Mouse (Mus musculus): Measurements from ENCODE around the gene Pard3b. TPM values are rescaled to one million over a fixed set of nuclear protein-coding genes. Genes with fewer than 3 reads are reported as not detected.

The Pard3b gene
- polyA plus RNA-seq, 1 experiment from 2014 or later = 12.3 TPM

DNA sequence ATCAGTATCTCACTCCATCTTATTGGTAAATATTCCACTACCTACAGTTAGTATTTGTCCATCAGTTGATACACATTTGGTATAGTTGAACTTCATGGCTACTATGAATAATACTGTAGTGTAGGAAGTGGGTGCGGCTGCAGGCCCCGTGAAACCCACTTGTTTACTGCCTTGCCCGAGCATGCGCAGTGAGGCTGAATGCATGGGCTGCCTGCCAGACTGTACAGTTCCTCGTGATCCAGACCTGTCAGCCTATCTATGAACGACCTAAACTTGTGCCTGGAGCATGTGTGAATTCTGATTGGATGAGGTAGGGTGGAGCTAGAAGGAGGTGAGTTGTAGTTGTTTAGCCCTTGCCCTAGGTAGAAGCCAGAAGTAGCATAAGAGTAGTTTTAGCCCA lies 775.9 kb downstream of the Pard3b start:
- no peaks in the 10 kb centered on the region for H3K27me3 ChIP-seq (ENCODE audit: control insufficient read depth, insufficient read depth, low read depth, low read length)
- no peak for ATAC-seq (ENCODE audit: low read depth)
- H3K36me3 ChIP-seq (ENCODE audit: control insufficient read depth, insufficient read depth, low read length) = no peaks in the 10 kb centered on the region
- no peak overlapping the region for H3K4me3 ChIP-seq (ENCODE audit: low read length)
- H3K4me1 ChIP-seq (replicated peaks; ENCODE audit: control insufficient read depth, insufficient read depth, low read length) = peaks cover 13% of the 10 kb centered on the region
- no peak overlapping the region for H3K9ac ChIP-seq (ENCODE audit: low read length)
- WGBS = 52% methylated on average over 6 of the region's 6 CpGs
- no peak overlapping the region for H3K27ac ChIP-seq (ENCODE audit: low read length)
- no peak overlapping the region for H3K4me2 ChIP-seq (ENCODE audit: low read depth, low read length)
- no peaks in the 10 kb centered on the region for H3K9me3 ChIP-seq (ENCODE audit: control insufficient read depth, low read length)

DNA sequence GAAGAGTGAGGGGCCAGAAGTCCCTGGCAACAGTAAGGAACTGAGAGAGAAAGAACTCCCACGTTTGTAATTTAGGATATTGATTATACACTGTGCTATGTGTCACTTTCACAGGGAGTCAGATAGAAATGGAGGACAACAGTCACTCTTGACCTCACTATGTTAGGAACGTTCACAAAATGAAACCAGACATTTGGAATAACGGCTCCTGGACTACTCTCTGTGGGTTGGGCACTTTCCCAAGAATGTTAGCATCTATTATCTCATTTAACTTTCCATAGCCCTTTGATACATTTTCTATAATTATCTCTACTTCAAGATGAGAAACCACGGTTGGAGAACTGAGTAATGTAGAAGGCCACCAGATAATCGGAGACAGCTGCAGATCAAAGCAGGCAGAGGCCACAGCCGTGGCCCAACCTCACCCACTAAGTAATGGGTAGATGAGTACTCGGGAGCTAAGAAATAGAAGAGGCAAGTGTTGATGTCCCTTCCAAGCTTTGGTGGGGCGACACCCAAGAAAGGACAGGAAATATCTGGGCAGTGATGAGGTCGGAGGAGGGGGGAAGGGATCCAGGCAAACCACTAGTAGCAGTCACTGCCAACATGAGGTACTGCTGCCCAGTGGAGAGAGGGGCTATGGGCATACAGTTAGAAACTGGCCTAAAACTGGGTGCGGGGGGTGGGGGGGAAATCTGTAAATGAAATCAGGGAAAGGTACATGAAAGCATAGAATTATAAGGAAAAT lies 778.2 kb downstream of the Pard3b start:
- H3K9me3 ChIP-seq (ENCODE audit: control insufficient read depth, low read length) = no peaks in the 10 kb centered on the region
- no peak for ATAC-seq (ENCODE audit: low read depth)
- no peak overlapping the region for H3K4me2 ChIP-seq (ENCODE audit: low read depth, low read length)
- 70% methylated on average over 10 of the region's 10 CpGs for WGBS
- no peaks in the 10 kb centered on the region for H3K36me3 ChIP-seq (ENCODE audit: control insufficient read depth, insufficient read depth, low read length)
- no peaks in the 10 kb centered on the region for H3K27me3 ChIP-seq (ENCODE audit: control insufficient read depth, insufficient read depth, low read depth, low read length)
- no peak overlapping the region for H3K4me3 ChIP-seq (ENCODE audit: low read length)
- H3K27ac ChIP-seq (ENCODE audit: low read length) = no peak overlapping the region
- H3K9ac ChIP-seq (ENCODE audit: low read length) = no peak overlapping the region
- H3K4me1 ChIP-seq (replicated peaks; ENCODE audit: control insufficient read depth, insufficient read depth, low read length) = peaks cover 8% of the 10 kb centered on the region

DNA sequence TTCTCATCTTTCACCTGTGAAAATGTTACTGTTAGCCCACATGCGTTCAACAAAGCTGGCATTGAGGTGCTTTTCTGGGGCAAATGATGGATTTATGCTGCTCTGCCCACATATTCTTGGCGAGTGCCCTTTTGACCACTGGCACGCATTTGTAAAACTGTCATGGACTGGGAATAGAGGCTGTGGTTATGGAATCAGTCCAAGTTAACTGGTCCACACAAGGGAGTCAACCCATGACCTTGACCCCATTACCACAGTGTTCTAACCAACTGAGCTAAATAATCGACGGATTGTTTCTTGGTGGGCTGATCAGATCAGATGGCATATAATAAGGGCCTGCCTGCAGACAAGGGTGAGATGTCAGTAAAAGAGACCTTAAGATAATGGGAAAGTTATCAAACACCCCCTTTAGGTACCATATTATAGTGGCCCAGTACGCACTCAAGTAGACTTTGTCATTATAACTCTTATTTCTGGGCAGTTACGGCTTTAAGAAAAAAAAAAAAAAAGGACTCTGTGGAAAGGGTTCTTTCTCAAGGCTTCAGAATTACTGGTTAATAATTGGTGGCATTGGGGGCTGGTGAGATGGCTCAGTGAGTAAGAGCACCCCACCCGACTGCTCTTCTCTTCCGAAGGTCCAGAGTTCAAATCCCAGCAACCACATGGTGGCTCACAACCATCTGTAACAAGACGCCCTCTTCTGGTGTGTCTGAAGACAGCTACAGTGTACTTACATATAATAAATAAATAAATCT lies 784.4 kb downstream of the Pard3b start:
- no peak overlapping the region for H3K9ac ChIP-seq (ENCODE audit: low read length)
- no peaks in the 10 kb centered on the region for H3K27me3 ChIP-seq (ENCODE audit: control insufficient read depth, insufficient read depth, low read depth, low read length)
- no peak overlapping the region for H3K4me2 ChIP-seq (ENCODE audit: low read depth, low read length)
- 83% methylated on average over 10 of the region's 10 CpGs for WGBS
- H3K27ac ChIP-seq (ENCODE audit: low read length) = no peak overlapping the region
- no peaks in the 10 kb centered on the region for H3K36me3 ChIP-seq (ENCODE audit: control insufficient read depth, insufficient read depth, low read length)
- no peaks in the 10 kb centered on the region for H3K4me1 ChIP-seq (replicated peaks; ENCODE audit: control insufficient read depth, insufficient read depth, low read length)
- no peak for ATAC-seq (ENCODE audit: low read depth)
- no peak overlapping the region for H3K4me3 ChIP-seq (ENCODE audit: low read length)
- H3K9me3 ChIP-seq (ENCODE audit: control insufficient read depth, low read length) = no peaks in the 10 kb centered on the region

DNA sequence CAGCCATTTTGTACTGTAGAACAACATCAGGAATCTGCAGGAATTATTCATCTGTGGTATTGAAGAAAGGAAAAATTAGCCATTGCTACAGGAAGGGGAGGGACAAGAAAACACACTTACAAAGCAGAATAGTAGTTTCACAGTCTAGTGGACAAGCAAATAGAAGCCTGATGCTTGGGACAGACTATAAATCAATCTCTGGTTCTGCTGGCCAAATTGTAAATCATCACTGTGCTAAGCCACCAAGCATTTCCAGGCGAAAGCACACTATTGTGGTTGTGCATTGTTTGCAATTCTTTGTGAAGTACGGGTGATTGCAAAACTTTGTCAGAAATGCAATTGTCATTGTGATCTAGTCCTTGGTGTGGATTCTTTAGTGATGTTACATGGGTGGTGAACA lies 786.7 kb downstream of the Pard3b start:
- H3K4me1 ChIP-seq (replicated peaks; ENCODE audit: control insufficient read depth, insufficient read depth, low read length) = no peaks in the 10 kb centered on the region
- no peaks in the 10 kb centered on the region for H3K36me3 ChIP-seq (ENCODE audit: control insufficient read depth, insufficient read depth, low read length)
- H3K9me3 ChIP-seq (ENCODE audit: control insufficient read depth, low read length) = no peaks in the 10 kb centered on the region
- no peak overlapping the region for H3K27ac ChIP-seq (ENCODE audit: low read length)
- no peak overlapping the region for H3K4me3 ChIP-seq (ENCODE audit: low read length)
- no peak overlapping the region for H3K9ac ChIP-seq (ENCODE audit: low read length)
- 91% methylated on average over 2 of the region's 2 CpGs for WGBS
- H3K4me2 ChIP-seq (ENCODE audit: low read depth, low read length) = no peak overlapping the region
- no peak for ATAC-seq (ENCODE audit: low read depth)
- H3K27me3 ChIP-seq (ENCODE audit: control insufficient read depth, insufficient read depth, low read depth, low read length) = no peaks in the 10 kb centered on the region

DNA sequence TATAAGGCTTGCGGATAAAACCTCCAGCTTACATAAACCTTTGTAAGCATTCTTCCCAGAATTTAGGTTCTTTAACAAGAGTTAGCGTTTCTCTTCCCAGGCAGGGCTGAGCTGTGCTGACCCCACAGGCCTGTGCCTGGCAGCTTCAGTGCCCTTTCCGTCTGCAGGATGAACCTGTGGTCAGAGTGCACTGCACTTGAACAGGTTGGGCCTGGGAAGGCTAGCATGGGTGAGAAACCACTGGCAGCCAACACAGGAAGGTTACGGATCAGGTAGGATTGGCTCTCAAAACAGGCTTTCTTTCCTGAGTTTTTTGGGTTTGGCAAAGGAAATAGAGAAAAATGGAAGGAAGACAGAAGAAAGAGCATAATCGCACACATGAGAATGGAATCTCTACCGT lies 790.1 kb downstream of the Pard3b start:
- no peak overlapping the region for H3K9ac ChIP-seq (ENCODE audit: low read length)
- no peaks in the 10 kb centered on the region for H3K9me3 ChIP-seq (ENCODE audit: control insufficient read depth, low read length)
- no peak for ATAC-seq (ENCODE audit: low read depth)
- no peaks in the 10 kb centered on the region for H3K36me3 ChIP-seq (ENCODE audit: control insufficient read depth, insufficient read depth, low read length)
- no peaks in the 10 kb centered on the region for H3K4me1 ChIP-seq (replicated peaks; ENCODE audit: control insufficient read depth, insufficient read depth, low read length)
- H3K27ac ChIP-seq (ENCODE audit: low read length) = no peak overlapping the region
- WGBS = 65% methylated on average over 6 of the region's 6 CpGs
- no peak overlapping the region for H3K4me3 ChIP-seq (ENCODE audit: low read length)
- H3K27me3 ChIP-seq (ENCODE audit: control insufficient read depth, insufficient read depth, low read depth, low read length) = no peaks in the 10 kb centered on the region
- H3K4me2 ChIP-seq (ENCODE audit: low read depth, low read length) = no peak overlapping the region

DNA sequence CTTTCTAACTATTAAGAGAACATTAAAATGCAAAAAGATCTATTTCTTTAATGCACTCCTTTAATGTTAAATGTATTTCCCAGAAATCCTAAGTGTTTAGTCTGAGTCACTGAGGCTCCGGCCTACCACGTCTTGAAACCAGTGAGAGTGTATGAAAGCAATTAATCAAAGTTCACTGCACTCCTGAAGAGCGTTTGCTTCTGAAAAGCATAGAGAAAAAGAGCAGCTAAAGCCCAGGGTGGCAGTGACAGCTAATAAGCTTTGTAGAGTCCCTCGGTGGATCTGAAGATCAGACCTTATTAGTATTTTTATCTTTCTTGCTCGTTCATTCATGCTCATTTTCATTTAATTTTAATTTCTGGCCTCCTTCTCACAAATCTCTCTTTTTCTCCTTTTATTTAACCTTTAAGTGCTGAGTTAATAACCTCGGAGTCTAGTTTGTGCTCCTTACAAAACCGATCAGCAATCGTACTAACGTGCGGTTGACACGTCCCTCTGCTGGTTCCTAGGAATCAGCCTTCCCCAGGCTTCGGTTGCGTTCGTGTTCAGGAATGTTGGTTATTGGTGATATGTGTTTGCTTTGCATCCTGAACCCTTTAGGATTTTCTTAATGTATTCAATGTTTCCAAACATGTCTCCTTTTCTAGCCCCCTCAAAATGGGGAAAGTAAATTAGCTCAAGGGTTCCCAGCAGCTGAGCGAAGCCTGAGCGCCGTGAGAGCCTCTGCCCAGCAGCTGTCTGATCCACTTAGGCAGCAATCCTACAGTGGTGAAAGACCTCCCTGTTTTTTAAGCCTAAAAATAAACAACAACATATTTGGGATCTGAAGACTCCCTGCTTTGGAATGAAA lies 790.9 kb downstream of the Pard3b start:
- Histone ChIP-seq H3K4me2 (ENCODE audit: low read depth, low read length) (no peak overlapping the region), H3K27ac (ENCODE audit: low read length) (no peak overlapping the region), H3K4me3 (ENCODE audit: low read length) (no peak overlapping the region), H3K27me3 (ENCODE audit: control insufficient read depth, insufficient read depth, low read depth, low read length) (no peaks in the 10 kb centered on the region), H3K4me1 (replicated peaks; ENCODE audit: control insufficient read depth, insufficient read depth, low read length) (no peaks in the 10 kb centered on the region), H3K9ac (ENCODE audit: low read length) (no peak overlapping the region), H3K9me3 (ENCODE audit: control insufficient read depth, low read length) (no peaks in the 10 kb centered on the region), H3K36me3 (ENCODE audit: control insufficient read depth, insufficient read depth, low read length) (no peaks in the 10 kb centered on the region)
- ATAC-seq (ENCODE audit: low read depth) = no peak
- 62% methylated on average over 17 of the region's 17 CpGs for WGBS

DNA sequence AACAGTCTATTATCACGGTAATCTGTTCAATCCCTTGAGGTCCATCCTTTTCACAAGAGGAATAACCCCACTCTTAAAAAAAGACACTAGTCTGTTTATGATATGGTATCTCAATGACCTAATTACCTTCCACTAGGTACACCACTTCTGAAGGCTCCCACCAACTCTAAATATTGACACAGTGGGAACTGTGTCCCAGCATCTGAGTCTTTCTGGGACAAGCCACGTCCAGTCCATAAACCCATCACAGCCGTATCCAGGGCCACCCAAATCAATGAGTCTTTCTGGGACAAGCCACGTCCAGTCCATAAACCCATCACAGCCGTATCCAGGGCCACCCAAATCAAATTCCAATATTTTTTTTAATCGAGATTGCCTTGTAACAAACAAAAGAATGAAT lies 792.4 kb downstream of the Pard3b start:
- no peak overlapping the region for H3K4me2 ChIP-seq (ENCODE audit: low read depth, low read length)
- no peaks in the 10 kb centered on the region for H3K4me1 ChIP-seq (replicated peaks; ENCODE audit: control insufficient read depth, insufficient read depth, low read length)
- 78% methylated on average over 6 of the region's 6 CpGs for WGBS
- H3K4me3 ChIP-seq (ENCODE audit: low read length) = no peak overlapping the region
- H3K27ac ChIP-seq (ENCODE audit: low read length) = no peak overlapping the region
- no peaks in the 10 kb centered on the region for H3K36me3 ChIP-seq (ENCODE audit: control insufficient read depth, insufficient read depth, low read length)
- no peak for ATAC-seq (ENCODE audit: low read depth)
- no peaks in the 10 kb centered on the region for H3K27me3 ChIP-seq (ENCODE audit: control insufficient read depth, insufficient read depth, low read depth, low read length)
- no peaks in the 10 kb centered on the region for H3K9me3 ChIP-seq (ENCODE audit: control insufficient read depth, low read length)
- no peak overlapping the region for H3K9ac ChIP-seq (ENCODE audit: low read length)

DNA sequence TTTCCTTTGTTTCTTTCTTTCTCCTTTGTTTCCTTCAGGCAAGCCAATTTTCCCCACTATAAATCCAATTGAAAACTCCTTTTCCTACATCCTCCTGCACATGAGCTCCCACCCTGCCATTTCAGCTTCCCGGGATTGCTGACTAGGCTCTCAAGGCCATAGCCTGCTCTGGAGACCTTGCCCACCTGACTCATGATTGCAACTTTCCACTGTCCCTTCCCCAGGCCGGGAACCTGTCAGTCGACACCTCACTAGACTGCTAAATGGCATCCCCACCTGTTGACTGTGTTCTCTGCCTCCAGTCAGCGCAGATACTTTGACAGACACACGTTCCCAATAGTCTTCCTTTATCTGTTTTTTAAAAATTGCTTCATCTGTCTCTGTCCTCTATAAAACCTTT lies 795.3 kb downstream of the Pard3b start:
- H3K9me3 ChIP-seq (ENCODE audit: control insufficient read depth, low read length) = no peaks in the 10 kb centered on the region
- 65% methylated on average over 5 of the region's 5 CpGs for WGBS
- no peak overlapping the region for H3K4me3 ChIP-seq (ENCODE audit: low read length)
- H3K4me1 ChIP-seq (replicated peaks; ENCODE audit: control insufficient read depth, insufficient read depth, low read length) = no peaks in the 10 kb centered on the region
- no peak overlapping the region for H3K27ac ChIP-seq (ENCODE audit: low read length)
- ATAC-seq (ENCODE audit: low read depth) = no peak
- no peak overlapping the region for H3K4me2 ChIP-seq (ENCODE audit: low read depth, low read length)
- no peaks in the 10 kb centered on the region for H3K36me3 ChIP-seq (ENCODE audit: control insufficient read depth, insufficient read depth, low read length)
- no peaks in the 10 kb centered on the region for H3K27me3 ChIP-seq (ENCODE audit: control insufficient read depth, insufficient read depth, low read depth, low read length)
- no peak overlapping the region for H3K9ac ChIP-seq (ENCODE audit: low read length)

DNA sequence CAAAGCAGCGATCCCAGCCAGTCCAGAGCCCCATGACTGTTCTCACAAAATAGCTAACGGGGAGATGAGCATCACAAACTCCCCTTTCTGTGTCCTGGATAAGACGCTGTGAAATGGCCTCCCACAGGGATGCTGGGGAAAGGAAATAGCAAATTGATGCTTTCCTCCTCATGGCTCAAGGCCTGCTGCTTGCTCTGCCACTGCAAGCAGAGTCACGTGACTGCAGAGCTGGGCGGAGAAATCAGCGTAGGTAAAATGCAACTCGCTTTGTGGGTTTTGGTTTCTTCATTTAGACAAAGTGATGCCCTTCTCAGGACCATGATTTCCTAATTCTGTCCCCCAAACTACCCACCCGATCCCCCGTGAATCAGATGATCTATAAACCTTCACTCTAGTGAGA lies 797.2 kb downstream of the Pard3b start:
- Histone ChIP-seq H3K9me3 (ENCODE audit: control insufficient read depth, low read length) (no peaks in the 10 kb centered on the region), H3K4me2 (ENCODE audit: low read depth, low read length) (no peak overlapping the region), H3K27me3 (ENCODE audit: control insufficient read depth, insufficient read depth, low read depth, low read length) (no peaks in the 10 kb centered on the region), H3K36me3 (ENCODE audit: control insufficient read depth, insufficient read depth, low read length) (no peaks in the 10 kb centered on the region), H3K4me1 (replicated peaks; ENCODE audit: control insufficient read depth, insufficient read depth, low read length) (no peaks in the 10 kb centered on the region), H3K4me3 (ENCODE audit: low read length) (no peak overlapping the region), H3K27ac (ENCODE audit: low read length) (no peak overlapping the region), H3K9ac (ENCODE audit: low read length) (no peak overlapping the region)
- 57% methylated on average over 9 of the region's 9 CpGs for WGBS
- ATAC-seq (ENCODE audit: low read depth) = no peak

Measured in lung, embryonic 16.5 days (tissue).